Mouse (Mus musculus): ENCODE results near the gene Fignl1.

- no peak for TF ChIP-seq CTCF (conservative IDR thresholded peaks at IDR 0.05; ENCODE audit: insufficient read depth, insufficient read length, low read depth, low read length)
- no peak for TF ChIP-seq POLR2A (IDR thresholded peaks at IDR 0.05; ENCODE audit: low read depth, low read length)
Observed at GRCm38 (mm10) chr11:11855685-11856131, 46.9 kb upstream of the Fignl1 start.
